Mouse (Mus musculus) olfactory bulb, adult 2 months (tissue): ENCODE results near the gene Birc5. TPM values are rescaled to one million over a fixed set of nuclear protein-coding genes. Genes with fewer than 3 reads are reported as not detected.

ENCODE experiments used
- H3K27ac ChIP-seq: fragments of 200-500 bp; 2 replicates; pipeline ENCODE4 v1.5.1; 2012; ENCODE audit warnings: low read depth, low read length; ENCODE audit not compliant: insufficient read depth
- H3K4me1 ChIP-seq: fragments of 200-500 bp; 2 replicates; pipeline ENCODE4 v1.6.1; 2012; ENCODE audit warnings: low read length; ENCODE audit not compliant: control insufficient read depth, insufficient read depth
- H3K4me3 ChIP-seq: fragments of 200-500 bp; 2 replicates; pipeline ENCODE4 v1.5.1; 2012; ENCODE audit warnings: mild to moderate bottlenecking, low read depth, low read length, moderate library complexity; ENCODE audit not compliant: insufficient read depth
- CTCF ChIP-seq: fragments of 200-500 bp; IDR thresholded peaks from 2 replicates; pipeline ENCODE4 v1.5.1; 2012; ENCODE audit warnings: low read depth, mild to moderate bottlenecking, low read length, moderate library complexity; ENCODE audit not compliant: insufficient read depth
- POLR2A ChIP-seq: fragments of 200-500 bp; IDR thresholded peaks from 2 replicates; pipeline ENCODE4 v1.6.1; 2012; ENCODE audit warnings: mild to moderate bottlenecking, low read depth, low read length, moderate library complexity; ENCODE audit not compliant: insufficient read depth
- WGBS: fragments of 180-500 bp; shearing (Covaris S2); methylation state at CpG from one replicate; pipeline ENCODE4 v1.1.7; 2018; 5-methylcytosine and 5-hydroxymethylcytosine counted together
- polyA plus RNA-seq: library from polyadenylated mRNA; stranded (reverse); fragments of >200 nt; gene quantifications from 2 replicates; pipeline ENCODE4 v1.2.4, GENCODE M21; 2012; ENCODE audit warnings: low replicate concordance; ENCODE audit not compliant: missing spikeins, insufficient read depth, insufficient read length

Gene Birc5
- polyA plus RNA-seq, 1 experiment: not detected

DNA sequence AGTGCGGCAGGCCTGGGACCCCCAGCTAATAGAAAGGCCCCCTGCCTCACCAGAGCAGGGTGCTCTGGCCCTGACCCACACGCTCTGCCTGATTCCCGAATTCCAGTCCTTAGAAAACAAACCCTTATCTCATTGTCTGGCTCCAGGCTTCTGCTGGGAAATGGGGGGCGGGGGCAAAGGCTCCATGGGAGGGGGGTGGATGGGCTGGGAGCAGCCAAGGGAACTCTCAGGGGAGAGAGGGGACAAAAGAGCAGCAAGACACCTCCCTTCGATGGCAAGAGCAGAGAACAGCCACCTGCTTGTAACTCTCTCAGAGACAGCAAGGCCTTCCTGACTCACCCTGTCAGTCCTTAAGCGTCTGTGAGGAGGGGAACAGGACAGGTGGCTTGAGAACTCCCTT is 26.6 kb downstream of the Birc5 start:
- H3K4me1 ChIP-seq: peaks cover 19% of the 10 kb centered on the region
- TF ChIP-seq CTCF: no peak
- no peak for TF ChIP-seq POLR2A
- WGBS: 69% methylated on average over 6 of the region's 6 CpGs
- H3K27ac ChIP-seq: no peak overlapping the region
- H3K4me3 ChIP-seq: no peak overlapping the region

DNA sequence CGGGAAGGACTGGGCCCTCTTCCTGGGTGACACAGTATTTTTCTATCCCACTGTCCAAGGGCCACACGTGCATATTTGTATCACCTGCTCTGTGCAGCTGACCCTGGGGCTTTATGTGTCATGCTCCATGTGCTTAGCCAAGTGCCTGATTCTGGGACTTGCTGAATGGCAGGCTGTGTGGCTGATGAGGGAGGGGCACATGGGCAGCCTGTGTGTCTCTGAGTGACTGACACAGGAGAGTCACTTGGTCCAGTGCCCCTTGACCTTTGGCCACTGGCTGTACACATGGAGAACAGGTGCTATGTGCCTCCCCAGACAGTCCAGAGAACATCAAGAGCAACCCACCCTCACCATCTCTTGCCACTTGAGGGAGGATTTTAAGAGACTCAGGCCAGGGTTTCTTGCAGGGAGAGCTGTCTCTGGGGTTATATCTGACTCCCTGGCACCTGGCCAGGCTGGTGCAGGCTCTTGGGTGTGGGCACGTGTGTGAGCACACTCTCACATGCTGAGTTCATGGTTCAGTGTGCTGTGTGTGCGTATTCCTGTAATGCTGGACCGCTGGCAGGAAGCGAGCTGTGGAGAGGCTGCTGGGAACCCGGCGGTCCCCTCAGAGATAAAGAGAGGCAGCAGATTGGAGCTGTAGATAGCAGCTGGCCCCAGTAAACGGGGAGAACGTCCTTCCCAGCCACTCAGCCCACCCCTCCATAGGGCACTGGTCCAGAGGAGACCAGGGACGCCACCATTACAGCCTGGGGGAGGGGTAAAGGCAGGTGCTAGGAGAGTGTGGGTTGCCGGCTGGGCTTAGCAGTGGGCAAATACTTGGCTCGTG is 29.1 kb downstream of the Birc5 start:
- TF ChIP-seq CTCF (no peak), POLR2A (no peak)
- Histone ChIP-seq H3K4me1 (peaks cover 12% of the 10 kb centered on the region), H3K4me3 (no peak overlapping the region), H3K27ac (no peak overlapping the region)
- 18% methylated on average over 13 of the region's 13 CpGs for WGBS

DNA sequence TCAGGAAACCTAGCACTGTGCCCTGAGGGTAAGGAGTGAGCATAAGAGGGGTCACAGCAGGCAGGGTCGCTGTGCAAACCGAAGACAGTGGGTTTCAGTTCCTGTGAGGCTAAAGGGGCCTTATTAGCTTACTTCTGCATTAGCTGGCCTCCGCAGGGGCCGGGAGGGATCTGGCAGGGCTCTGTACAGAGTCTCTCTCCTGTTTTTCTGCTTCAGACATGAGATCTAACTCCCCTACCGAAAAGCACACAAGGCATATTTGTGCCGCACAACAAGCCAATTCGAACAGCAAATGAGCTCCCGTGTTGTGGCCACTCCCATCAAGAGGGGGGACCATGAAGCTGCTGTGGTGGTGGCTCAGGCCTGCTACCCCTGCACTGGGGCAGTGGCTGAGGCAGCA is 29.8 kb downstream of the Birc5 start:
- 29% methylated on average over 8 of the region's 8 CpGs for WGBS
- Histone ChIP-seq H3K27ac (no peak overlapping the region), H3K4me1 (peaks cover 12% of the 10 kb centered on the region), H3K4me3 (no peak overlapping the region)
- no peak for TF ChIP-seq CTCF
- no peak for TF ChIP-seq POLR2A

DNA sequence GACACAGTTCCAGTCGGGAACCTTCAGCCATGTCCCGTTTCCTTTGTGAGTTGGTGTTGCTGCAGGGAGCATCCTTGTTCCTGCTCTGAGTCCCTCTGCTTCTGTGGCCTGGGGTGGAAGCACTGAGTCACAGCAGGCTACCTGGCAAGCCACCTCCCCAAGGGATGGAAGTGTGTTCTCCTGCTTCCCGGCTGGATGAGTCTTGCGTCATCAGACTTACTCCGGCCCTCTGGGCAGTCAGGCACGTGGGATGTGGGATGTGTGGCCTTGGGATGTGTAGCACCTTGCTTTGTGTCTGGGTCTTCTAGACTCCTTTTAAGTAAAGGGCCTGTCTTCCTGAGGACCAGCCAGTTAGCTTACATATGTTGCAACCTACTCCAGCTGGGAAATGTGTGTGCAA is 30.6 kb downstream of the Birc5 start:
- WGBS: 94% methylated on average over 6 of the region's 6 CpGs
- no peak for TF ChIP-seq POLR2A
- TF ChIP-seq CTCF: no peak
- Histone ChIP-seq H3K4me1 (peaks cover 12% of the 10 kb centered on the region), H3K4me3 (no peak overlapping the region), H3K27ac (no peak overlapping the region)

DNA sequence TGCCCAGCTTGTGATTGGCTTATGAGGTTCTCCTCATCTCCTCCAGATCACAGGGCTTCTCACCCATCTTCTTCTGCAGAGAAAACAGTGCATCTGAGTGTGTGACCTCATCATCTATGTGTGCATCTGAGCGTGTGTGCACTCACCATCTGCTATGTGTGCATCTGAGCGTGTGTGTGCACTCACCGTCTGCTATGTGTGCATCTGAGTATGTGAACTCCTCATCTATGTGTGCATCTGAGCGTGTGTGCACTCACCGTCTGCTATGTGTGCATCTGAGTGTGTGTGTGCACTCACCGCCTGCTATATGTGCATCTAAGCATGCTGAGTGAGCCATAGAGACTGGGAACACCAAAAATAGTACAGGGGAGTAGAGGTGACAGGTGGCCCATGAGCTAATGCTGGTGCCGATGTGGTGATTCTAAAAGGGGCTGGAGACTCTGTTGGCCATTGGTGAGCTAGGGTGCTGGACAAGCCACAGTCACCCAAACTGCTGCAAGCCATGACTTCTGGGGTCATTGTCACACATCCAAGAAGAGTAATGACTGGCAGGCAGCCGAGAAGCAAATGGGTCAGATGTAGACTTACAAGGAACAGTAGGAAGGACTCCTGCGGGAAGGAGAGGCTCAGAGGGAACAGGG is 31.4 kb downstream of the Birc5 start:
- no peak for TF ChIP-seq POLR2A
- no peak for TF ChIP-seq CTCF
- Histone ChIP-seq H3K4me1 (peaks cover 12% of the 10 kb centered on the region), H3K4me3 (no peak overlapping the region), H3K27ac (no peak overlapping the region)
- 92% methylated on average over 9 of the region's 9 CpGs for WGBS

DNA sequence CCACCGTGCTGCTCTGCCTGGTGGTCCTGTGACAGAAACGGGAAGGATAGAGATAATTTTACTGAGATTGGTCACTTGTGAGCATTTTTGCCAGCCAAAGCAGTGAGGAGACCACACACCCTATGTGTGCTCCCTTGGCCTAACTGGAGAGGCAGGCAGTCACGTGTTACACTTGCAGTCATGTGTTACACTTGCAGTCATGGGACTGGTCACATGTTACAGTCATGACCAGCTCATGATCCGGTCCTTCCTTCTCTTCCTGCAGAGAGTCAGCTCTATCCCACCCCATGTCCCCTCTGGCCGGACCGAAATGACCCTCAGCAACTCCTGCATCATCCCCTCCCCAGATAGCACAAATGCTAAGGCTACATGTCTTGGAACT is 31.9 kb downstream of the Birc5 start:
- H3K4me1 ChIP-seq: peaks cover 12% of the 10 kb centered on the region
- H3K27ac ChIP-seq: no peak overlapping the region
- TF ChIP-seq POLR2A: no peak
- no peak for TF ChIP-seq CTCF
- WGBS: 89% methylated on average over 6 of the region's 6 CpGs
- no peak overlapping the region for H3K4me3 ChIP-seq

DNA sequence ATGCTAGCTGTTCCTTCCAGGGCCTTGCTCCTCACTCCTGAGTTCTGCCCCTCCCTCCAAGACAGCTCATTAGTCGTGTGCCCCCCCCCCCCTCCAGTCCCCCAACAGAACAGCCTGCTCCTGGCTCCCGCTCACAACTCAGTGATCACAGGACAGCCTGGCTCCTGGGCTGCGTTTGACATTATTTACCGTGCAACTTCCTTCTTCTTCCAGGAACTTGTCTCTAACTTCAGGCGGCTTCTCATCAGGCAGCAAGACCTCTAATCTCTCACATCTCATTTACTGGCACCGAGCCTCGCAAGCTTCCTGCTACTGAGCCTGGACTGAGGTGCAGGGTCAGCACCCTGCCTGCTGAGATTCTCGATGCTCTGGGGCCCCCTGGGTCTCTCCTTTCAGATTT is 32.7 kb downstream of the Birc5 start:
- Histone ChIP-seq H3K4me3 (no peak overlapping the region), H3K27ac (no peak overlapping the region), H3K4me1 (peaks cover 12% of the 10 kb centered on the region)
- no peak for TF ChIP-seq CTCF
- TF ChIP-seq POLR2A: no peak
- 39% methylated on average over 8 of the region's 8 CpGs for WGBS

DNA sequence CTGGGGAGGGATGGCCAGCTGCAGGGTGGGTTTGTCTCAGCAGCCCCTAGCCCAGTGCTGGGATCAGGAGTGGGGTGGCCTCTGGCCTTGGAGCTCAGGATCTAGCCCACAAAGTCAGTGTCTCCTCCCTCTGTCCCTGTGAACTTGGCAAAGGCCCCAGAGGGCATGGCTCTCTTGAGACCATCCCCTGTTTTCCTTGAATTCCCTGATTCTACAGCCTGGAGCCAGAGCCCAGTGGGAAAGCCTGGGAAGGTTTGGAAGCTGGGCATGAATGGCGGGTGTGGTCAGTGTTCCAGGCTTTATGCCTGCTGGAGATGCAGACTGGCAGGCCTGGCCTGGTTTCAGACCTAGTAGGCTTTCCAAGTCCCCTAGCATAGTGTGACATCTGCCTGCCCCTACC is 33.2 kb downstream of the Birc5 start:
- H3K27ac ChIP-seq: no peak overlapping the region
- peaks cover 12% of the 10 kb centered on the region for H3K4me1 ChIP-seq
- H3K4me3 ChIP-seq: no peak overlapping the region
- WGBS: 71% methylated on average over 1 of the region's 1 CpGs
- no peak for TF ChIP-seq CTCF
- TF ChIP-seq POLR2A: no peak

DNA sequence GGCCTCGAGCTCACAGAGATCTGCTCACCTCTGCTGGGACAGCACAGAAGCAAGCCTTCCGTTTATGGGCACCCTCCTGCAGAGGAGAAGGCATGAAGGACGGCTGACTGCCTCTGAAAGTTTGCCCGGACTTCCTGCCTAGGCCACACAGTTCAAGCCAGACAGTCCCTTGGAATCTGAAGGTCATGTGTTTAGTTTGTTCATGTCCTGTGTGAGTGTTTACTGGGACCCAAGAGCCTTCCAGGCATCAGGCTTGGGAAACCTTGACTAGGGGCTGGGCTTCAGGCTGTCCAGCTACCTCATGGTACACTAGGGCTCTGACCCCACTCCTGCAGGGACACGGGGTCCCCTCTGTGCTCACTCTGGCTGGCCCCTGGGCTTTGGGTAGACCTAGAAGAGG is 36.9 kb downstream of the Birc5 start:
- Histone ChIP-seq H3K4me1 (peaks cover 30% of the 10 kb centered on the region), H3K4me3 (no peak overlapping the region), H3K27ac (no peak overlapping the region)
- no peak for TF ChIP-seq CTCF
- no peak for TF ChIP-seq POLR2A
- 82% methylated on average over 5 of the region's 5 CpGs for WGBS
